Mouse (Mus musculus) erythroblast, embryonic 14.5 days (primary cell): Measurements from ENCODE around the gene Olfr1393.

ENCODE experiments used
- GATA1 ChIP-seq: IDR thresholded peaks from 2 replicates; pipeline ENCODE4 v1.6.1; 2012; ENCODE audit warnings: low read length, inconsistent platforms, mixed read lengths
- TAL1 ChIP-seq: IDR thresholded peaks from 3 replicates; pipeline ENCODE4 v1.6.1; 2012; ENCODE audit warnings: low read length, inconsistent platforms, mixed read lengths

DNA sequence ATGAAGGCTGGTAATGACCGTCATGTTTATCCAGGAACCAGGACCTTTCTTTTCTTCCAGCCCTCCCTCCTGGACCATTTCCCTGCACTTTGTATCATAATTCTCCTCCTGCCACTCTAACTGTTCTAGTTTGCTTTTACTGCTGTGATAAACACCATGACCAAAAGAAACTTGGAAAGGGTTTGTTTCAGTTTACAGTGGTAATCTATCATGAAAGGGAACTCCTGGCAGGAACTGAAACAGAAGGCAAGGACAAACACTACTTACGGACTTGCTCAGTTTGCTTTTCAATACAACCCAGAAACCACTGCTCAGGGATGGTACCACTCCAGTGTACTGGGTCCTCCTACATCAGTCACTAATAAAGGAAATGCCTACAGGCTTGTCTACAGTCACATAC lies 40.6 kb upstream of the Olfr1393 start:
- TF ChIP-seq TAL1 (no peak), GATA1 (no peak)
